Mouse (Mus musculus): ENCODE measurements at regions not wholly inside any gene's neighbourhood (a gene's known extent, or its start where the extent isn't known, plus 50 kb on each side); places are given as distances from the start of the nearest gene placed in this dataset.

DNA sequence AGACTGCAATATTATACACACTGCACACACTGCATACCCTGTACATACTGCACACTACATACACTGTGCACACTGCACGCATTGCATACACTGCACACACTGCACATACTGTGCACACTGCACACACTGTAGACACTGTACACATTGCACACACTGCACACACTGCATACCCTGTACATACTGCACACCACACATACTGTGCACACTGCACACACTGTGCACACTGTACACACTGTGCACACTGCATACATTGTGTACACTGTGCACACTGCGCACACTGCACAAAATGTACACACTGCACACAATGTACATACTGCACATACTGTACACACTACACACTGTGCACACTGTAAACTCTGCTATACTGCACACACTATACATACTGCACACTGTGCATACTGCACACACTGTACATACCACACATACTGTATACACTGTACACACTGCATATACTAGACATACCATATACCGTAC, 405.1 kb downstream of the Rnd3 start:
- 96% methylated on average over 3 of the region's 3 CpGs for WGBS
- no peaks in the 10 kb centered on the region for H3K9me3 ChIP-seq
- no peaks in the 10 kb centered on the region for H3K27me3 ChIP-seq
- no peak overlapping the region for H3K27ac ChIP-seq
- no peak overlapping the region for H3K4me3 ChIP-seq (replicated peaks)
- no peaks in the 10 kb centered on the region for H3K36me3 ChIP-seq (replicated peaks)
- H3K4me1 ChIP-seq: peaks cover 3% of the 10 kb centered on the region
- no peak overlapping the region for H3K4me2 ChIP-seq
- peak; percentile 63 for ATAC-seq (ENCODE audit: low FRiP score)
- H3K9ac ChIP-seq: no peak overlapping the region

- Histone ChIP-seq H3K27ac (no peak overlapping the region), H3K4me3 (replicated peaks) (no peak overlapping the region), H3K4me2 (no peak overlapping the region), H3K36me3 (replicated peaks) (no peaks in the 10 kb centered on the region), H3K27me3 (no peaks in the 10 kb centered on the region), H3K9me3 (no peaks in the 10 kb centered on the region), H3K9ac (no peak overlapping the region), H3K4me1 (peaks cover 13% of the 10 kb centered on the region)
- no peak for ATAC-seq (ENCODE audit: low FRiP score)
- WGBS: 65% methylated on average over 2 of the region's 2 CpGs
These were observed 406.5 kb downstream of the Rnd3 start for GRCm38 (mm10) chr2:50742421-50742820.

DNA sequence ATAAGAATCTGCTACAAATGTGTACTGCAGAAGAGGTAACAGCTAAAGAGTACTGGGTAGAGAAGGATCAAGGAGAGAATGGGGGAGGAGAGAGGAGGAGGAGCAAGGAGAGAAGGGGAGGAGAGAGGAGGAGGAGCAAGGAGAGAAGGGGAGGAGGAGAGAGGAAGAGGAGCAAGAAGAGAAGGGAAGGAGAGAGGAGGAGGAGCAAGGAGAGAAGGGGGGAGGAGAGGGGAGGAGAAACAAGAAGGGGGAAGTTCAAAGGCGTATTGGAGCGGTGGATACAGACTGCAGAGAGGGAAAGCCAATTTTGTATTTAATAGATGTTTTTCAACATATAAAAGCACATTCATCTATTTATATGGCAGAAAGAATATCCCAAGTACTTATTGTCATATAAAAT, 407.6 kb downstream of the Rnd3 start:
- Histone ChIP-seq H3K27me3 (no peaks in the 10 kb centered on the region), H3K36me3 (replicated peaks) (no peaks in the 10 kb centered on the region), H3K9me3 (no peaks in the 10 kb centered on the region), H3K4me2 (no peak overlapping the region), H3K27ac (no peak overlapping the region), H3K9ac (no peak overlapping the region), H3K4me3 (replicated peaks) (no peak overlapping the region), H3K4me1 (peaks cover 15% of the 10 kb centered on the region)
- WGBS: 60% methylated on average over 2 of the region's 2 CpGs
- ATAC-seq (ENCODE audit: low FRiP score): no peak

DNA sequence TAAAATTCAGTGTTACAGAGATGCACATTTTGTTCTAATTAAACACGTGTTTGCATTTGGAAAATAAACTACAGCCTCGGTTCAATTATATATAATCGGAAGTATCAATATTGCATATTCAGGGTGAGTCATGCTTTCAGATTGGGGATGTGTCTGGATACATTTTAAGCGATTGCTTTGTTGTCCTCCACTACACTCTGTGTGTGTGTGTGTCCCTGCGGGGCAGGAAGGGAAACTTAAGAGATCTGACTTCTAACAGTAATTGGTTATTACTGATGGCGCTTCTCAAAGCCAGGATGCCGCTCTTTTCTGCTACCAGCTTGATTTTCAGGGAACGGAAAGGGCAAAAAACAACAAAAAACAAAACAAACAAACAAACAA, 409.3 kb downstream of the Rnd3 start:
- H3K4me2 ChIP-seq: no peak overlapping the region
- H3K9me3 ChIP-seq: no peaks in the 10 kb centered on the region
- H3K4me3 ChIP-seq (replicated peaks): no peak overlapping the region
- no peak for ATAC-seq (ENCODE audit: low FRiP score)
- no peaks in the 10 kb centered on the region for H3K27me3 ChIP-seq
- H3K4me1 ChIP-seq: peaks cover 15% of the 10 kb centered on the region
- WGBS: 69% methylated on average over 8 of the region's 8 CpGs
- H3K27ac ChIP-seq: no peak overlapping the region
- H3K9ac ChIP-seq: no peak overlapping the region
- H3K36me3 ChIP-seq (replicated peaks): no peaks in the 10 kb centered on the region

- Histone ChIP-seq H3K36me3 (replicated peaks) (no peaks in the 10 kb centered on the region), H3K4me2 (no peak overlapping the region), H3K27ac (0 out of 2 replicates have a peak overlapping the region, but pooled peaks have one; percentile 50), H3K9me3 (no peaks in the 10 kb centered on the region), H3K27me3 (no peaks in the 10 kb centered on the region), H3K9ac (no peak overlapping the region), H3K4me1 (peaks cover 15% of the 10 kb centered on the region), H3K4me3 (replicated peaks) (no peak overlapping the region)
- no peak for ATAC-seq (ENCODE audit: low FRiP score)
- WGBS: 55% methylated on average over 8 of the region's 8 CpGs
These were observed 409.8 kb downstream of the Rnd3 start for GRCm38 (mm10) chr2:50738936-50739598.

GRCm38 (mm10) chr2:50737706-50738105, 411.2 kb downstream of the Rnd3 start:
- Histone ChIP-seq H3K9ac (no peak overlapping the region), H3K4me3 (replicated peaks) (no peak overlapping the region), H3K36me3 (replicated peaks) (no peaks in the 10 kb centered on the region), H3K4me2 (no peak overlapping the region), H3K9me3 (no peaks in the 10 kb centered on the region), H3K4me1 (peaks cover 15% of the 10 kb centered on the region), H3K27ac (no peak overlapping the region), H3K27me3 (no peaks in the 10 kb centered on the region)
- 71% methylated on average over 9 of the region's 9 CpGs for WGBS
- no peak for ATAC-seq (ENCODE audit: low FRiP score)

DNA sequence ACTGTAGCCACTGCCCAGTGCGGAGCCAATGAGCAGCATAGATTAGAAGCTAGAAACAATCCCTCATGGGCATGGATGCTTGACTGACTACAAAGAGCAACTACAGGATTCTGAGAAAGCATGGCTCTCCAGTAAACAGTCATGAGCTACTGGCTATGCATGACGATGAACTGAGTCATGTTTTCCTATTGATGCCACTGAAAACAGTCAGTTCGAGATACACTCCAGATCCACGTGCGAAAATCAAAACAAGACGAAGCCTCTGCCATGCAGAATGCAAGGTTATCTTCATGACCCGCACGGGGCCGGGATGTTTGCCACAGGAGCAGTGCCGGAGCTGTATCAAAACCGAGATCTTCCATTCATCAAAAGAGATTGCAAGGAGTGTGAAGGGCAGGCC, 413.9 kb downstream of the Rnd3 start:
- no peak for ATAC-seq (ENCODE audit: low FRiP score)
- Histone ChIP-seq H3K4me3 (replicated peaks) (no peak overlapping the region), H3K9ac (no peak overlapping the region), H3K27me3 (no peaks in the 10 kb centered on the region), H3K27ac (no peak overlapping the region), H3K4me1 (peaks cover 15% of the 10 kb centered on the region), H3K9me3 (no peaks in the 10 kb centered on the region), H3K36me3 (replicated peaks) (no peaks in the 10 kb centered on the region), H3K4me2 (no peak overlapping the region)
- 93% methylated on average over 11 of the region's 11 CpGs for WGBS

- Histone ChIP-seq H3K27me3 (no peaks in the 10 kb centered on the region), H3K36me3 (replicated peaks) (no peaks in the 10 kb centered on the region), H3K9me3 (no peaks in the 10 kb centered on the region), H3K27ac (no peak overlapping the region), H3K9ac (no peak overlapping the region), H3K4me2 (no peak overlapping the region), H3K4me1 (peaks cover 9% of the 10 kb centered on the region), H3K4me3 (replicated peaks) (no peak overlapping the region)
- no peak for ATAC-seq (ENCODE audit: low FRiP score)
- 77% methylated on average over 3 of the region's 3 CpGs for WGBS
These were observed 410.1 kb upstream of the Mmadhc start for GRCm38 (mm10) chr2:50706652-50707051.

DNA sequence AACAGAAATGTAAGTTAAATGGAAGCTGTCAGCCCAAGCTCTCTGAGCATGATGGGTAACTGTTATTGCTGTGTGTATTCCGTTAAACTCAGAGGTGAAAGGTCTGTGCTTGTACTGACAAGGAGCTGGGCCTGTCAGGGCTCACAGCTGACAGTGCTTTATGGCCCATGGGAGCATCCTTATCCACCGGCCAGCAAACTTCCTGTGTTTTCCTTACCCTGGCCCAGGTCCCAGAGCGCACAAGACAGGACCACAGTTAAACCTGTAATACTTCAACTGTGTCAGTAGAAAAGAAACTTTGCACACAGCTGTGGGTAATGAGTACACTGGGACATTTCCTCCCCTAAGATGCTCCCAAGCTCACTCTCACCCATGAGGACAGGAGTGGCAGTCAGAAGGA, 407.7 kb upstream of the Mmadhc start:
- WGBS: 79% methylated on average over 3 of the region's 3 CpGs
- no peaks in the 10 kb centered on the region for H3K27me3 ChIP-seq
- no peak overlapping the region for H3K9ac ChIP-seq
- peaks cover 11% of the 10 kb centered on the region for H3K4me1 ChIP-seq
- H3K9me3 ChIP-seq: no peaks in the 10 kb centered on the region
- H3K27ac ChIP-seq: no peak overlapping the region
- H3K4me3 ChIP-seq (replicated peaks): no peak overlapping the region
- H3K4me2 ChIP-seq: no peak overlapping the region
- ATAC-seq (ENCODE audit: low FRiP score): no peak
- no peaks in the 10 kb centered on the region for H3K36me3 ChIP-seq (replicated peaks)

GRCm38 (mm10) chr2:50702584-50703450, 406.2 kb upstream of the Mmadhc start:
- 0 out of 2 replicates have a peak, but pooled peaks have one; percentile 23 for ATAC-seq (ENCODE audit: low FRiP score)

GRCm38 (mm10) chr2:50698841-50699240, 402.2 kb upstream of the Mmadhc start:
- no peak overlapping the region for H3K9ac ChIP-seq
- no peaks in the 10 kb centered on the region for H3K36me3 ChIP-seq (replicated peaks)
- no peak overlapping the region for H3K4me2 ChIP-seq
- H3K27ac ChIP-seq: no peak overlapping the region
- H3K4me3 ChIP-seq (replicated peaks): no peak overlapping the region
- no peaks in the 10 kb centered on the region for H3K9me3 ChIP-seq
- WGBS: 82% methylated on average over 6 of the region's 6 CpGs
- ATAC-seq (ENCODE audit: low FRiP score): no peak
- H3K27me3 ChIP-seq: no peaks in the 10 kb centered on the region
- peaks cover 20% of the 10 kb centered on the region for H3K4me1 ChIP-seq

More at GRCm38 (mm10) chr2:50702584-50703450, 406.2 kb upstream of the Mmadhc start:
- no peaks in the 10 kb centered on the region for H3K9me3 ChIP-seq
- H3K27me3 ChIP-seq: no peaks in the 10 kb centered on the region
- H3K4me3 ChIP-seq (replicated peaks): no peak overlapping the region
- H3K36me3 ChIP-seq (replicated peaks): no peaks in the 10 kb centered on the region
- no peak overlapping the region for H3K27ac ChIP-seq
- no peak overlapping the region for H3K4me2 ChIP-seq
- 71% methylated on average over 15 of the region's 15 CpGs for WGBS
- H3K9ac ChIP-seq: no peak overlapping the region
- peaks cover 11% of the 10 kb centered on the region for H3K4me1 ChIP-seq

- H3K4me3 ChIP-seq (replicated peaks): no peak overlapping the region
- no peaks in the 10 kb centered on the region for H3K27me3 ChIP-seq
- ATAC-seq (ENCODE audit: low FRiP score): no peak
- H3K9me3 ChIP-seq: no peaks in the 10 kb centered on the region
- no peak overlapping the region for H3K4me2 ChIP-seq
- no peaks in the 10 kb centered on the region for H3K36me3 ChIP-seq (replicated peaks)
- no peak overlapping the region for H3K9ac ChIP-seq
- no peak overlapping the region for H3K27ac ChIP-seq
- peaks cover 20% of the 10 kb centered on the region for H3K4me1 ChIP-seq
These were observed 400.0 kb upstream of the Mmadhc start for GRCm38 (mm10) chr2:50696575-50696974.
